13 mouse cellular contexts compared by ENCODE assay signal in genomic region chr9:107727041-107727440, GRCm38 (mm10). TPM values are rescaled to one million over a fixed set of nuclear protein-coding genes. Genes with fewer than 3 reads are reported as not detected.
A peak's percentile ranks its signal among the peaks of the same experiment; 100 is the strongest.
DNase-seq lines count a peak whose midpoint lies in the region; ATAC-seq and TF ChIP-seq lines count a peak whose summit lies in the region.
"Had no signal": no experiment of that assay in that cellular context is flagged by ENCODE, and none has a peak within 500 bp of the region (broad histone marks: within the 10 kb centered on the region; RNA-seq: fewer than 3 reads in every experiment).

No protein-coding gene starts in this region.

- H3K27me3 ChIP-seq in forebrain, embryonic 10.5 days (ENCODE audit: poor library complexity, severe bottlenecking), result peaks cover 13% of the 10 kb centered on the region
- no peaks in the 10 kb centered on the region for H3K27me3 ChIP-seq in forebrain, embryonic 11.5 days (ENCODE audit: control insufficient read depth, insufficient read depth, low read length)
- H3K27me3 ChIP-seq in midbrain, embryonic 10.5 days (ENCODE audit: low read depth, poor library complexity, severe bottlenecking), result peaks cover 14% of the 10 kb centered on the region
- no peaks in the 10 kb centered on the region for H3K27me3 ChIP-seq in midbrain, embryonic 11.5 days (ENCODE audit: control insufficient read depth, insufficient read depth, low read length)
- H3K27me3 ChIP-seq in limb, embryonic 10.5 days (ENCODE audit: low read depth, poor library complexity, severe bottlenecking), result no peaks in the 10 kb centered on the region
- H3K27me3 ChIP-seq in neural tube, embryonic 15.5 days (replicated peaks), result no peaks in the 10 kb centered on the region
- H3K27me3 ChIP-seq in heart, adult 2 months (ENCODE audit: control insufficient read depth, insufficient read depth, low read length), result no peaks in the 10 kb centered on the region

- WGBS in forebrain, embryonic 10.5 days, result 45% methylated on average over 3 of the region's 3 CpGs
- WGBS in forebrain, embryonic 11.5 days, result 47% methylated on average over 3 of the region's 3 CpGs
- WGBS in midbrain, embryonic 10.5 days, result 51% methylated on average over 3 of the region's 3 CpGs
- 57% methylated on average over 3 of the region's 3 CpGs for WGBS in midbrain, embryonic 11.5 days
- 49% methylated on average over 3 of the region's 3 CpGs for WGBS in limb, embryonic 10.5 days
- 44% methylated on average over 3 of the region's 3 CpGs for WGBS in neural tube, embryonic 15.5 days
- WGBS in heart, adult 2 months, result 66% methylated on average over 3 of the region's 3 CpGs

- no peaks in the 10 kb centered on the region for H3K36me3 ChIP-seq in forebrain, embryonic 10.5 days (replicated peaks)
- no peaks in the 10 kb centered on the region for H3K36me3 ChIP-seq in forebrain, embryonic 11.5 days (ENCODE audit: control insufficient read depth, insufficient read depth, low read length)
- no peaks in the 10 kb centered on the region for H3K36me3 ChIP-seq in midbrain, embryonic 10.5 days
- no peaks in the 10 kb centered on the region for H3K36me3 ChIP-seq in midbrain, embryonic 11.5 days (ENCODE audit: control insufficient read depth, insufficient read depth, low read length)
- no peaks in the 10 kb centered on the region for H3K36me3 ChIP-seq in limb, embryonic 10.5 days
- H3K36me3 ChIP-seq in neural tube, embryonic 15.5 days, result no peaks in the 10 kb centered on the region
- no peaks in the 10 kb centered on the region for H3K36me3 ChIP-seq in heart, adult 2 months (ENCODE audit: control insufficient read depth, insufficient read depth, low read length)

- no peak for ATAC-seq in forebrain, embryonic 11.5 days (replicated peaks; ENCODE audit: low FRiP score)
- no peak for ATAC-seq in midbrain, embryonic 11.5 days (ENCODE audit: low FRiP score)
- peak; percentile 42; the same call in 1 of the 2 replicates for ATAC-seq in neural tube, embryonic 15.5 days (ENCODE audit: low FRiP score)
- no peak for ATAC-seq in megakaryocyte-erythroid progenitor cell, adult 5-6 weeks (replicated peaks; ENCODE audit: low FRiP score, low TSS enrichment, poor library complexity, severe bottlenecking)

- TF ChIP-seq CTCF in heart, adult 2 months (IDR thresholded peaks at IDR 0.05), result no peak

- TF ChIP-seq EP300 in heart, adult 2 months (IDR thresholded peaks at IDR 0.05; ENCODE audit: insufficient read depth, low read depth, low read length), result no peak

- no peak for DNase-seq in forebrain, embryonic 10.5 days (ENCODE audit: extremely low spot score, low spot score)
- no peak for DNase-seq in forebrain, embryonic 11.5 days (ENCODE audit: low spot score)
- no peak for DNase-seq in midbrain, embryonic 10.5 days (ENCODE audit: low spot score)
- no peak for DNase-seq in midbrain, embryonic 11.5 days (ENCODE audit: low spot score, missing footprints)
- no peak for DNase-seq in limb, embryonic 10.5 days (ENCODE audit: low spot score)
- no peak for DNase-seq in heart, adult 2 months
- DNase-seq: thymus, adult 2 months had no signal

- no peak overlapping the region for H3K4me3 ChIP-seq in forebrain, embryonic 10.5 days
- no peak overlapping the region for H3K4me3 ChIP-seq in forebrain, embryonic 11.5 days (ENCODE audit: low read depth, low read length)
- no peak overlapping the region for H3K4me3 ChIP-seq in midbrain, embryonic 10.5 days
- H3K4me3 ChIP-seq in midbrain, embryonic 11.5 days (ENCODE audit: low read depth, low read length), result no peak overlapping the region
- H3K4me3 ChIP-seq in limb, embryonic 10.5 days, result no peak overlapping the region
- no peak overlapping the region for H3K4me3 ChIP-seq in neural tube, embryonic 15.5 days (replicated peaks)
- no peak overlapping the region for H3K4me3 ChIP-seq in heart, adult 2 months

- H3K9me3 ChIP-seq in forebrain, embryonic 10.5 days, result no peaks in the 10 kb centered on the region
- H3K9me3 ChIP-seq in forebrain, embryonic 11.5 days (ENCODE audit: control insufficient read depth, low read length), result no peaks in the 10 kb centered on the region
- H3K9me3 ChIP-seq in midbrain, embryonic 10.5 days (replicated peaks), result no peaks in the 10 kb centered on the region
- H3K9me3 ChIP-seq in midbrain, embryonic 11.5 days (ENCODE audit: control insufficient read depth, low read length), result no peaks in the 10 kb centered on the region
- H3K9me3 ChIP-seq in limb, embryonic 10.5 days (replicated peaks), result no peaks in the 10 kb centered on the region
- H3K9me3 ChIP-seq in neural tube, embryonic 15.5 days (replicated peaks), result no peaks in the 10 kb centered on the region

- intact Hi-C loops in heart, adult 2 months (cut with DNase I), result no loop called here

- H3K4me1 ChIP-seq in forebrain, embryonic 10.5 days, result peaks cover 91% of the 10 kb centered on the region
- peaks cover 34% of the 10 kb centered on the region for H3K4me1 ChIP-seq in forebrain, embryonic 11.5 days (replicated peaks; ENCODE audit: control insufficient read depth, insufficient read depth, low read length)
- peaks cover 89% of the 10 kb centered on the region for H3K4me1 ChIP-seq in midbrain, embryonic 10.5 days
- H3K4me1 ChIP-seq in midbrain, embryonic 11.5 days (ENCODE audit: control insufficient read depth, insufficient read depth, low read length), result peaks cover 45% of the 10 kb centered on the region
- H3K4me1 ChIP-seq in limb, embryonic 10.5 days, result peaks cover 95% of the 10 kb centered on the region
- H3K4me1 ChIP-seq in neural tube, embryonic 15.5 days, result peaks cover 66% of the 10 kb centered on the region
- peaks cover 13% of the 10 kb centered on the region for H3K4me1 ChIP-seq in heart, adult 2 months (ENCODE audit: control insufficient read depth, insufficient read depth, low read length)

- no peak overlapping the region for H3K9ac ChIP-seq in forebrain, embryonic 11.5 days (ENCODE audit: low read length)
- no peak overlapping the region; the same call in 1 of the 2 replicates for H3K9ac ChIP-seq in midbrain, embryonic 11.5 days (ENCODE audit: low read length)
- no peak overlapping the region for H3K9ac ChIP-seq in neural tube, embryonic 15.5 days (replicated peaks)
- H3K9ac ChIP-seq in heart, adult 2 months (ENCODE audit: low read depth, low read length), result no peak overlapping the region
- H3K9ac ChIP-seq: liver, embryonic 14.5 days had no signal

- H3K27ac ChIP-seq in forebrain, embryonic 10.5 days, result peak overlapping the region; percentile 75
- no peak overlapping the region for H3K27ac ChIP-seq in forebrain, embryonic 11.5 days (ENCODE audit: low read depth, low read length)
- peak overlapping the region; percentile 79 for H3K27ac ChIP-seq in midbrain, embryonic 10.5 days (replicated peaks)
- no peak overlapping the region for H3K27ac ChIP-seq in midbrain, embryonic 11.5 days (ENCODE audit: low read depth, low read length)
- H3K27ac ChIP-seq in limb, embryonic 10.5 days, result peak overlapping the region; percentile 79
- peak overlapping the region; percentile 58; the same call in 1 of the 2 replicates for H3K27ac ChIP-seq in neural tube, embryonic 15.5 days (replicated peaks)
- no peak overlapping the region for H3K27ac ChIP-seq in heart, adult 2 months
- H3K27ac ChIP-seq: liver, embryonic 14.5 days had no signal

- no peak overlapping the region for H3K4me2 ChIP-seq in forebrain, embryonic 11.5 days (ENCODE audit: low read depth, low read length, severe bottlenecking)
- H3K4me2 ChIP-seq in midbrain, embryonic 11.5 days, result no peak overlapping the region
- H3K4me2 ChIP-seq in neural tube, embryonic 15.5 days, result no peak overlapping the region

- H3K79me2 ChIP-seq in heart, adult 2 months (replicated peaks; ENCODE audit: control insufficient read depth, insufficient read depth, low read length), result no peaks in the 10 kb centered on the region

- no peak for TF ChIP-seq POLR2A in heart, adult 2 months (IDR thresholded peaks at IDR 0.05; ENCODE audit: insufficient read depth, low read depth, low read length)

RNA-seq across cellular contexts. Expression of gene Sema3f, which starts 16.8 kb away (rescaled TPM):
- 10.0 and 11.2 TPM in 2 replicates for polyA plus RNA-seq in forebrain, embryonic 10.5 days (2016; fragmentation: Nextera tagmentation; extraction: Ambion mirVana)
- 13.2 and 15.9 TPM in 2 replicates for polyA plus RNA-seq in forebrain, embryonic 11.5 days (2014; fragmentation: Nextera tagmentation; extraction: Ambion mirVana)
- 14.9 and 17.2 TPM in 2 replicates for polyA plus RNA-seq in midbrain, embryonic 10.5 days (2016; fragmentation: Nextera tagmentation; extraction: Ambion mirVana)
- 9.6 and 11.9 TPM in 2 replicates for polyA plus RNA-seq in midbrain, embryonic 11.5 days (2014; fragmentation: Nextera tagmentation; extraction: Ambion mirVana)
- 31.7 and 33.6 TPM in 2 replicates for polyA plus RNA-seq in limb, embryonic 10.5 days (2016; fragmentation: Nextera tagmentation; extraction: Ambion mirVana)
- 10.2 and 12.5 TPM in 2 replicates for polyA plus RNA-seq in neural tube, embryonic 15.5 days (2015; fragmentation: Nextera tagmentation; extraction: Ambion mirVana)
- total RNA-seq in megakaryocyte-erythroid progenitor cell, adult 5-6 weeks (2014; fragmentation: Nextera tagmentation), result 0.94 TPM in 1 of 2 replicates, not detected in the other
- total RNA-seq in megakaryocyte-erythroid progenitor cell, adult 5-6 weeks (2017), result not detected in 2 replicates
- total RNA-seq in heart, adult 2 months (2021), result 10 to 100 TPM; 13.4 to 16.8 TPM
- 29.1 and 31.8 TPM in 2 replicates for polyA plus RNA-seq in heart, adult 2 months (2012; rRNA removed)
- total RNA-seq: MEL had no signal

RNA-seq across cellular contexts. Expression of gene Rbm5, which starts 43.8 kb away (rescaled TPM):
- polyA plus RNA-seq in forebrain, embryonic 10.5 days (2016; fragmentation: Nextera tagmentation; extraction: Ambion mirVana), result 185 and 192 TPM in 2 replicates
- 198 and 206 TPM in 2 replicates for polyA plus RNA-seq in forebrain, embryonic 11.5 days (2014; fragmentation: Nextera tagmentation; extraction: Ambion mirVana)
- 200 and 220 TPM in 2 replicates for polyA plus RNA-seq in midbrain, embryonic 10.5 days (2016; fragmentation: Nextera tagmentation; extraction: Ambion mirVana)
- 186 and 191 TPM in 2 replicates for polyA plus RNA-seq in midbrain, embryonic 11.5 days (2014; fragmentation: Nextera tagmentation; extraction: Ambion mirVana)
- 164 and 214 TPM in 2 replicates for polyA plus RNA-seq in limb, embryonic 10.5 days (2016; fragmentation: Nextera tagmentation; extraction: Ambion mirVana)
- 229 and 230 TPM in 2 replicates for polyA plus RNA-seq in neural tube, embryonic 15.5 days (2015; fragmentation: Nextera tagmentation; extraction: Ambion mirVana)
- total RNA-seq in megakaryocyte-erythroid progenitor cell, adult 5-6 weeks (2014; fragmentation: Nextera tagmentation), result 172 and 186 TPM in 2 replicates
- total RNA-seq in megakaryocyte-erythroid progenitor cell, adult 5-6 weeks (2017), result 236 and 244 TPM in 2 replicates
- 10 to 100 TPM; 38.9 to 54.6 TPM for total RNA-seq in heart, adult 2 months (2021)
- polyA plus RNA-seq in heart, adult 2 months (2012; rRNA removed), result 50.5 and 68.3 TPM in 2 replicates

RNA-seq across cellular contexts. Expression of gene Gnat1, which starts 47.5 kb away (rescaled TPM):
- 3.9 and 4.1 TPM in 2 replicates for polyA plus RNA-seq in forebrain, embryonic 10.5 days (2016; fragmentation: Nextera tagmentation; extraction: Ambion mirVana)
- 1.6 and 2.6 TPM in 2 replicates for polyA plus RNA-seq in forebrain, embryonic 11.5 days (2014; fragmentation: Nextera tagmentation; extraction: Ambion mirVana)
- polyA plus RNA-seq in midbrain, embryonic 10.5 days (2016; fragmentation: Nextera tagmentation; extraction: Ambion mirVana), result 3.2 and 3.6 TPM in 2 replicates
- 1.1 and 1.4 TPM in 2 replicates for polyA plus RNA-seq in midbrain, embryonic 11.5 days (2014; fragmentation: Nextera tagmentation; extraction: Ambion mirVana)
- polyA plus RNA-seq in limb, embryonic 10.5 days (2016; fragmentation: Nextera tagmentation; extraction: Ambion mirVana), result 2.6 and 3.3 TPM in 2 replicates
- 2.5 and 2.9 TPM in 2 replicates for polyA plus RNA-seq in neural tube, embryonic 15.5 days (2015; fragmentation: Nextera tagmentation; extraction: Ambion mirVana)
- not detected in 2 replicates for total RNA-seq in megakaryocyte-erythroid progenitor cell, adult 5-6 weeks (2014; fragmentation: Nextera tagmentation)
- 5.3 TPM in 1 of 2 replicates, not detected in the other for total RNA-seq in megakaryocyte-erythroid progenitor cell, adult 5-6 weeks (2017)
- not detected for total RNA-seq in heart, adult 2 months (2021)
- not detected in 2 replicates for polyA plus RNA-seq in heart, adult 2 months (2012; rRNA removed)
- total RNA-seq: heart, adult 8-10 months had no signal
- polyA plus RNA-seq: spleen, adult 2 months had no signal

RNA-seq across cellular contexts. Expression of gene Slc38a3, which starts 57.7 kb away (rescaled TPM):
- 8.8 and 9.0 TPM in 2 replicates for polyA plus RNA-seq in forebrain, embryonic 10.5 days (2016; fragmentation: Nextera tagmentation; extraction: Ambion mirVana)
- 6.7 TPM in 2 replicates for polyA plus RNA-seq in forebrain, embryonic 11.5 days (2014; fragmentation: Nextera tagmentation; extraction: Ambion mirVana)
- polyA plus RNA-seq in midbrain, embryonic 10.5 days (2016; fragmentation: Nextera tagmentation; extraction: Ambion mirVana), result 9.3 and 11.6 TPM in 2 replicates
- 11.2 and 11.7 TPM in 2 replicates for polyA plus RNA-seq in midbrain, embryonic 11.5 days (2014; fragmentation: Nextera tagmentation; extraction: Ambion mirVana)
- 3.9 and 4.3 TPM in 2 replicates for polyA plus RNA-seq in limb, embryonic 10.5 days (2016; fragmentation: Nextera tagmentation; extraction: Ambion mirVana)
- 35.1 and 35.4 TPM in 2 replicates for polyA plus RNA-seq in neural tube, embryonic 15.5 days (2015; fragmentation: Nextera tagmentation; extraction: Ambion mirVana)
- total RNA-seq in megakaryocyte-erythroid progenitor cell, adult 5-6 weeks (2014; fragmentation: Nextera tagmentation), result not detected in 2 replicates
- total RNA-seq in megakaryocyte-erythroid progenitor cell, adult 5-6 weeks (2017), result not detected in 2 replicates
- total RNA-seq in heart, adult 2 months (2021), result 10 to 100 TPM; 71.5 to 88.3 TPM
- polyA plus RNA-seq in heart, adult 2 months (2012; rRNA removed), result 162 and 314 TPM in 2 replicates
- total RNA-seq: MEL had no signal

Comparison
In these comparisons a context has a peak if more than half of its experiments do, and no peak if none do; other contexts are left out.
1. H3K27ac ChIP-seq: peak in forebrain, embryonic 10.5 days (single experiment), midbrain, embryonic 10.5 days (single experiment), limb, embryonic 10.5 days (single experiment) and neural tube, embryonic 15.5 days (single experiment); none in forebrain, embryonic 11.5 days (single experiment), midbrain, embryonic 11.5 days (single experiment) and heart, adult 2 months (single experiment).